Mouse (Mus musculus): ENCODE measurements around the gene Egfl7.

DNA sequence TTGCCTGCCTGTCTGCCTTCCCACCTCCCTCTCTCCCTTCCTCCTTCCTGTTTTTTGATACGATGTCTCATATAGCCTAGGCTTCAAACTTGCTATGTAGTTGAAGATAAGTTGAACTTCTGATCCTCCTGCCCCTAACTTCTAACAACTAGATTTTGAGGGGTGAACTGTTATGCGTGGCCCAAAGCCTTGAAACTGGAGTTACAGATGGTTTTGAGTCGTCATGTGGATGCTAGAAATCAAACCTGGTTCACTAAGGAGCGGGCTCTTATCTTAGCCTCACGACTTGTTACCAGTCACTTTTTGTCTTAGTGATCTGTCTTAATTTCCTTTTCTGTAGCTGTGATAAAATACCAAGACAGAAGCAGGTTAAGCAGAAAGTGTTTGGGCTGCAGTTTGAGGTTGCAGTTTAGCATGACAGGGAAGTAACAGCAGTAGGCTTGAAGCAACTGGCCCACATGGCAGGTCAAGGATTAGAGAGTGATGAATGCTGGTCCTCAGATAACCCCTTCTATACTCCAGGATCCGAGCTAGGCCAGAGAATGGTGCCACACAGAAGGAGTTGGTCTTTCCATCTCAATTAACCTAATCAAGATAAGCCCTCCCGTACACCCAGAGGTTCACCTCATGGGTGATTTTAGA is 61.3 kb downstream of the Egfl7 start:
- TF ChIP-seq POLR2A (IDR thresholded peaks at IDR 0.05; ENCODE audit: borderline replicate concordance, low read depth, low read length) (no peak), CTCF (IDR thresholded peaks at IDR 0.05; ENCODE audit: low read depth, low read length) (no peak)
